Mouse (Mus musculus): ENCODE data around the gene Grik4. TPM values are rescaled to one million over a fixed set of nuclear protein-coding genes. Genes with fewer than 3 reads are reported as not detected.

The Grik4 gene
- total RNA-seq, 1 experiment = 0.22 TPM

GRCm38 (mm10) chr9:42858576-42858975 is 85.7 kb downstream of the Grik4 start:
- TF ChIP-seq HCFC1 (IDR thresholded peaks at IDR 0.05; ENCODE audit: borderline replicate concordance, insufficient read depth, low read length) (no peak), MAFK (IDR thresholded peaks at IDR 0.05; ENCODE audit: insufficient read depth, low read depth, low read length) (0 out of 2 replicates have a peak, but pooled peaks have one; percentile 29)

GRCm38 (mm10) chr9:42857756-42858155 is 86.5 kb downstream of the Grik4 start:
- in situ Hi-C loops (cut with MboI; ENCODE audit: low sequenced_read_pairs in 2 of 2, unreplicated experiment in 2 of 2) = no loop called here
- Histone ChIP-seq H3K9ac (ENCODE audit: insufficient read depth, low read depth, low read length, poor library complexity, severe bottlenecking) (peak overlapping the region; percentile 14; the same call in 1 of the 2 replicates), H3K36me3 (ENCODE audit: control insufficient read depth, insufficient read depth, low read length, poor library complexity, severe bottlenecking) (no peaks in the 10 kb centered on the region), H3K4me3 (ENCODE audit: insufficient read depth in 1 of 2, low read depth in 1 of 2, low read length in 2 of 2, poor library complexity in 1 of 2, severe bottlenecking in 1 of 2) (no peak overlapping the region), H3K4me1 (ENCODE audit: control insufficient read depth in 2 of 2, insufficient read depth in 2 of 2, low read length in 2 of 2, poor library complexity in 1 of 2) (peaks cover 29 to 42% of the 10 kb centered on the region in 2 experiments), H3K9me3 (ENCODE audit: control insufficient read depth, insufficient read depth, low read depth, low read length) (no peaks in the 10 kb centered on the region), H3K27ac (ENCODE audit: insufficient read depth, low read depth, low read length, poor library complexity, severe bottlenecking) (peak overlapping the region; percentile 87)
- TF ChIP-seq HCFC1 (IDR thresholded peaks at IDR 0.05; ENCODE audit: borderline replicate concordance, insufficient read depth, low read length) (no peak), ZC3H11A (IDR thresholded peaks at IDR 0.05; ENCODE audit: borderline replicate concordance, low read depth, low read length) (no peak), MAFK (IDR thresholded peaks at IDR 0.05; ENCODE audit: insufficient read depth, low read depth, low read length) (no peak), CHD2 (IDR thresholded peaks at IDR 0.05; ENCODE audit: low read depth, low read length) (no peak), ZNF384 (IDR thresholded peaks at IDR 0.05; ENCODE audit: low read depth, low read length) (no peak)
- no peak for DNase-seq (ENCODE audit: low read depth, low spot score)

More at GRCm38 (mm10) chr9:42858576-42858975, 85.7 kb downstream of the Grik4 start:
- in situ Hi-C loops (cut with MboI; ENCODE audit: low sequenced_read_pairs in 2 of 2, unreplicated experiment in 2 of 2) = no loop called here
- H3K4me1 ChIP-seq (ENCODE audit: control insufficient read depth in 2 of 2, insufficient read depth in 2 of 2, low read length in 2 of 2, poor library complexity in 1 of 2) = peaks cover 29 to 42% of the 10 kb centered on the region in 2 experiments
- H3K27ac ChIP-seq (ENCODE audit: insufficient read depth, low read depth, low read length, poor library complexity, severe bottlenecking) = peak overlapping the region; percentile 49
- H3K4me3 ChIP-seq (ENCODE audit: insufficient read depth in 1 of 2, low read depth in 1 of 2, low read length in 2 of 2, poor library complexity in 1 of 2, severe bottlenecking in 1 of 2) = no peak overlapping the region
- no peaks in the 10 kb centered on the region for H3K9me3 ChIP-seq (ENCODE audit: control insufficient read depth, insufficient read depth, low read depth, low read length)
- no peak for DNase-seq (ENCODE audit: low read depth, low spot score)
- no peak overlapping the region for H3K9ac ChIP-seq (ENCODE audit: insufficient read depth, low read depth, low read length, poor library complexity, severe bottlenecking)
- no peaks in the 10 kb centered on the region for H3K36me3 ChIP-seq (ENCODE audit: control insufficient read depth, insufficient read depth, low read length, poor library complexity, severe bottlenecking)

- Histone ChIP-seq H3K9me3 (ENCODE audit: control insufficient read depth, insufficient read depth, low read depth, low read length) (no peaks in the 10 kb centered on the region), H3K27ac (ENCODE audit: insufficient read depth, low read depth, low read length, poor library complexity, severe bottlenecking) (no peak overlapping the region), H3K9ac (ENCODE audit: insufficient read depth, low read depth, low read length, poor library complexity, severe bottlenecking) (no peak overlapping the region), H3K4me3 (ENCODE audit: insufficient read depth in 1 of 2, low read depth in 1 of 2, low read length in 2 of 2, poor library complexity in 1 of 2, severe bottlenecking in 1 of 2) (no peak overlapping the region), H3K36me3 (ENCODE audit: control insufficient read depth, insufficient read depth, low read length, poor library complexity, severe bottlenecking) (no peaks in the 10 kb centered on the region), H3K4me1 (ENCODE audit: control insufficient read depth in 2 of 2, insufficient read depth in 2 of 2, low read length in 2 of 2, poor library complexity in 1 of 2) (peaks cover 5 to 21% of the 10 kb centered on the region in 2 experiments; a peak in 3 of 4 replicates)
- TF ChIP-seq MAFK (IDR thresholded peaks at IDR 0.05; ENCODE audit: insufficient read depth, low read depth, low read length) (no peak), ZNF384 (IDR thresholded peaks at IDR 0.05; ENCODE audit: low read depth, low read length) (no peak), HCFC1 (IDR thresholded peaks at IDR 0.05; ENCODE audit: borderline replicate concordance, insufficient read depth, low read length) (no peak), ZC3H11A (IDR thresholded peaks at IDR 0.05; ENCODE audit: borderline replicate concordance, low read depth, low read length) (no peak), CHD2 (IDR thresholded peaks at IDR 0.05; ENCODE audit: low read depth, low read length) (no peak)
- no peak for DNase-seq (ENCODE audit: low read depth, low spot score)
- in situ Hi-C loops (cut with MboI; ENCODE audit: low sequenced_read_pairs in 2 of 2, unreplicated experiment in 2 of 2) = no loop called here
These were observed 91.2 kb downstream of the Grik4 start for GRCm38 (mm10) chr9:42853077-42853476.

- Histone ChIP-seq H3K4me1 (ENCODE audit: control insufficient read depth in 2 of 2, insufficient read depth in 2 of 2, low read length in 2 of 2, poor library complexity in 1 of 2) (no peaks in the 10 kb centered on the region; a peak in 1 of 4 replicates), H3K36me3 (ENCODE audit: control insufficient read depth, insufficient read depth, low read length, poor library complexity, severe bottlenecking) (no peaks in the 10 kb centered on the region), H3K9me3 (ENCODE audit: control insufficient read depth, insufficient read depth, low read depth, low read length) (no peaks in the 10 kb centered on the region), H3K4me3 (ENCODE audit: insufficient read depth in 1 of 2, low read depth in 1 of 2, low read length in 2 of 2, poor library complexity in 1 of 2, severe bottlenecking in 1 of 2) (no peak overlapping the region), H3K27ac (ENCODE audit: insufficient read depth, low read depth, low read length, poor library complexity, severe bottlenecking) (no peak overlapping the region), H3K9ac (ENCODE audit: insufficient read depth, low read depth, low read length, poor library complexity, severe bottlenecking) (no peak overlapping the region)
- DNase-seq (ENCODE audit: low read depth, low spot score) = no peak
- in situ Hi-C loops (cut with MboI; ENCODE audit: low sequenced_read_pairs in 2 of 2, unreplicated experiment in 2 of 2) = no loop called here
- TF ChIP-seq ZC3H11A (IDR thresholded peaks at IDR 0.05; ENCODE audit: borderline replicate concordance, low read depth, low read length) (no peak), HCFC1 (IDR thresholded peaks at IDR 0.05; ENCODE audit: borderline replicate concordance, insufficient read depth, low read length) (no peak), MAFK (IDR thresholded peaks at IDR 0.05; ENCODE audit: insufficient read depth, low read depth, low read length) (no peak), ZNF384 (IDR thresholded peaks at IDR 0.05; ENCODE audit: low read depth, low read length) (no peak), CHD2 (IDR thresholded peaks at IDR 0.05; ENCODE audit: low read depth, low read length) (no peak)
These were observed 94.2 kb downstream of the Grik4 start for GRCm38 (mm10) chr9:42850063-42850462.

GRCm38 (mm10) chr9:42848061-42848460 is 96.2 kb downstream of the Grik4 start:
- Histone ChIP-seq H3K4me3 (ENCODE audit: insufficient read depth in 1 of 2, low read depth in 1 of 2, low read length in 2 of 2, poor library complexity in 1 of 2, severe bottlenecking in 1 of 2) (no peak overlapping the region), H3K36me3 (ENCODE audit: control insufficient read depth, insufficient read depth, low read length, poor library complexity, severe bottlenecking) (no peaks in the 10 kb centered on the region), H3K9me3 (ENCODE audit: control insufficient read depth, insufficient read depth, low read depth, low read length) (no peaks in the 10 kb centered on the region), H3K4me1 (ENCODE audit: control insufficient read depth in 2 of 2, insufficient read depth in 2 of 2, low read length in 2 of 2, poor library complexity in 1 of 2) (no peaks in the 10 kb centered on the region; a peak in 1 of 4 replicates), H3K9ac (ENCODE audit: insufficient read depth, low read depth, low read length, poor library complexity, severe bottlenecking) (no peak overlapping the region), H3K27ac (ENCODE audit: insufficient read depth, low read depth, low read length, poor library complexity, severe bottlenecking) (no peak overlapping the region)
- in situ Hi-C loops (cut with MboI; ENCODE audit: low sequenced_read_pairs in 2 of 2, unreplicated experiment in 2 of 2) = no loop called here
- TF ChIP-seq CHD2 (IDR thresholded peaks at IDR 0.05; ENCODE audit: low read depth, low read length) (no peak), ZNF384 (IDR thresholded peaks at IDR 0.05; ENCODE audit: low read depth, low read length) (no peak), HCFC1 (IDR thresholded peaks at IDR 0.05; ENCODE audit: borderline replicate concordance, insufficient read depth, low read length) (no peak), ZC3H11A (IDR thresholded peaks at IDR 0.05; ENCODE audit: borderline replicate concordance, low read depth, low read length) (no peak), MAFK (IDR thresholded peaks at IDR 0.05; ENCODE audit: insufficient read depth, low read depth, low read length) (no peak)
- no peak for DNase-seq (ENCODE audit: low read depth, low spot score)
